Mouse (Mus musculus) spleen, embryonic (tissue): ENCODE data around the gene Pbx3.

Source experiments
- CTCF ChIA-PET: fragments of 350-600 bp; sonication (Branson Sonifier 250); formaldehyde crosslinking; loops from one replicate; lab custom pipeline; 2022; lab: Charles Lee

The Pbx3 gene

DNA sequence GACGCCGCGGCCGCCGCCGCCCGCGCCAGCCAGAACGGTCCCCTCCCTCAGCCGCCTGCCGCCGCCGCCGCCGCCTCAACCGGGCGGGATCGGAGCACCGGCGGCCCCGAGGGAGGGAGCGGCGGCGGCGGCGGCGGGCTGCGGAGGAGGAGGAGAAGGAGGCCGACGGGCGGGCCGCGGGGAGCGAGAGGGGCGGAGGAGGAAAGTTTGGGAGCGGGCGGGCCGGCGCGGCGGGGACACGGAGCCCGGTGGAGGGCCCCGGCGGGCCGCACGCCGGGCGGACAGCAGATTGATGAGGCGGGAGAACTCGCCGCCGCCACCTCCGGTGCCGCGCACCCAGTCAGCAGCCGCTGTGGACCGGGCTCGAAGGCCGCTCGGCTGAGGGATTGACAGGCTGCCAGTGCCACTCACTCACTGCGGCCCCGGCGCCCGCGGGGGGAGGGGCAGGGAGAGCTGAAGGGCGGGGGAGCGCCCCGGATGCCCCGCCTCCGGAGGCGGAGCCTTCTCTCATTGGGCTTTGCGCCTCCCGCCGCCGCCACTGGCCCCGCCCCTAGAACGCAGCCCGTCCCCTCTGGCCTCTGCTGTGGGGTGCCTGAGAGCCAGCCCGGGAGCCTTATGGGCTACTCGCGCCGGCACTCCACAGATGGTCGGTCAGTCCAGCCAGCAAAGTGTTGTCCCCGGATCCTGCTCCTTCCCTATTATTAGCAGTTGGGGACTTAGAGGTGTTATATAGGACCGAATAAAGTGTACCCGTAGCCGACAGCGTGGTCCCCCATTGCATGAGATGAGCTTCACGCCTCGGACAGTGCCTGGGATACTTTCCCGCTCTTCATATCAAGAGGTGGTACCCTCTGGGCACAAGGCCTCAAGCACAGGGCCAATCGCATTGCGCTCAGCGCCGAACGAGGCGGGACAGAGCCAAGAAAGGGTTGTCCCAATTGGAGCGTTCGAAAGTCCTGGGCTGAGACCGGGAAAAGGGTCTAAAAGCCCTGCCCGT is at the start of gene Pbx3:
Pbx3 (minus strand) TSS at position 838 of the 997 bp plus-strand sequence.
- CTCF ChIA-PET: interaction anchor here (1.2 kb wide), 1 partner anchor 10 kb away, joined by 3 read pairs; no protein-coding TSS in a partner anchor

GRCm38 (mm10) chr2:34420256-34420655 is 47.3 kb upstream of the Pbx3 start:
- CTCF ChIA-PET: no interaction called here

GRCm38 (mm10) chr2:34409741-34410340 is 36.9 kb upstream of the Pbx3 start:
- CTCF ChIA-PET: no interaction called here

DNA sequence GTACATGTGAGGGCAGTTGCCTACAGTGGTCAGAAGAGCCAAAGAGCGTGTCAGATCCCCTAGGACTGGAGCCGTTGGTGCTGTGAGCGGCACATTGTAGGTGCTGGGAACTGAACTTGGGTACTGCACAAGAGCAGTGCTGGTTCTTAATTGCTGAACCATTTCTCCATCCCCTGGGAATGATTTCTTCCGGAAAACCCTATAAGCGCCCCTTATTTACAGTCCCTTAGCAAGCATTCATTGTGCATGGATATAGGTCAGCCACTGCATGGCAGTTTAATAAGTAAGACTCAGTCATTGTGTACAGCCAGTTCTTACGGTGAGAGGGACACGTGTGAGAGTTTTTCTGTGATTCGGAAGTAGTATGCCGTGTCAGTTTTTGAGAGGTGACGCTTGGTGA is 35.4 kb upstream of the Pbx3 start:
- CTCF ChIA-PET: no interaction called here

- CTCF ChIA-PET: interaction anchor here (0.5 kb wide), 1 partner anchor 10 kb away, joined by 5 read pairs; no protein-coding TSS in a partner anchor
Observed at GRCm38 (mm10) chr2:34407596-34407995, 34.7 kb upstream of the Pbx3 start.

- CTCF ChIA-PET: no interaction called here
Observed at GRCm38 (mm10) chr2:34406601-34407464, 33.9 kb upstream of the Pbx3 start, which contains the start of gene Mapkap1. TSS of gene Mapkap1 (plus strand) at chr2:34406771.

DNA sequence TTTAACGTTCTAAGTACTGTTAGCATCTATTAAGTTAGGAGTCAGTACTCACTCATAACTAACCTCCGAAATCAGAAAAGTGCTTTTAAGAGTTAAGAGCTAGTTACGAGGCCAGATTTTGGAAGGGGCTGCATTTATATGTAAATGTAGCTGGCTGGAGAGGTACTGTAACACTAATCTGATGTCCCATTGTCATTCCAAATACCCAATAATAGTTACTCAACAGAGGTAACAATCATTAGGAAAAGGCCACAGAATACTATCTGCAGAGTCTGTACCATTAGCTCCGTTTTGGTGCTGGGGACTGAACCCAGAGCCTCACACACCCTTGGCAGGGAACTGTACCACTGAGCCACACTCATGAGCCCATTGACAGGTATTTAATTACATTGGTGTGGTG is 26.6 kb upstream of the Pbx3 start:
- CTCF ChIA-PET: no interaction called here

DNA sequence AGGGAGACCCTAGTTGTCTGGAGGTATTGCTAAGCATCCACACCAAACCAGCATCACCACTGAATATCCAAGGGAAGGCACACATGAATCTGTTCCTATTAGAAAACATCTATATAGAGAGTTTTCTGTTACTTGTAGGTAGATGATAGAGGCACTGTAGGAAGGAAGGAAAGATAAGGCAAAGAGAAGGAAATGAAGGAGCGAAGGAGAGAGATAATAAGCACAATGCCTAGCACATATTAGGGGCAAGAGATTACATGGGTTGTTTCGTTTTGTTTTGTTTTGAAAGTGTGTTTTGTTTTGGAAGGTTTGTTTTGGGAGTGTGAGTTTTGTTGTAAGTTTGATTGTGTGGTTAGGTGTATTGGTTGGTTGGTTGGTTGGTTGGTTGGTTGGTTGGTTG is 6.0 kb upstream of the Pbx3 start:
- CTCF ChIA-PET: no interaction called here

GRCm38 (mm10) chr2:34374349-34374748 is 1.4 kb upstream of the Pbx3 start:
- CTCF ChIA-PET: no interaction called here

DNA sequence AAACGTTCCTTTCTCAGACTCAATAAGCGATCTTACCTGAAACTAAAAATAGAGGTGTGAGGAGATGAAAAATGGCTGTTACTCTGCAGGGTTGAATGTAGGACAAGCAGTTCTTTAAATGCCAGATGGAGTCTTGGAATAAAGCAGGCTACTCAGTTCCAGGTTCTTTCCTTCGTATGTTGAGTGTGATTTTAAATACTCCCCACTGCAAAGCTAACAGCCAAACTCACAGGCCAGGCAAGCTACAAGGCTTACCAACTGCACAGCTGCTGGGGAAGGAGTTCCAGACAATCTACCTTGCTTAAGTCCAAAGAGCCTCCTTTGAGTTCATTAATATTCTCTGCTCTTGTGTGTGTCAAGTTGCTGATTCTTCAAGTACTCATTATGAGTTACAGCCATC is 944 bp upstream of the Pbx3 start:
- CTCF ChIA-PET: no interaction called here

DNA sequence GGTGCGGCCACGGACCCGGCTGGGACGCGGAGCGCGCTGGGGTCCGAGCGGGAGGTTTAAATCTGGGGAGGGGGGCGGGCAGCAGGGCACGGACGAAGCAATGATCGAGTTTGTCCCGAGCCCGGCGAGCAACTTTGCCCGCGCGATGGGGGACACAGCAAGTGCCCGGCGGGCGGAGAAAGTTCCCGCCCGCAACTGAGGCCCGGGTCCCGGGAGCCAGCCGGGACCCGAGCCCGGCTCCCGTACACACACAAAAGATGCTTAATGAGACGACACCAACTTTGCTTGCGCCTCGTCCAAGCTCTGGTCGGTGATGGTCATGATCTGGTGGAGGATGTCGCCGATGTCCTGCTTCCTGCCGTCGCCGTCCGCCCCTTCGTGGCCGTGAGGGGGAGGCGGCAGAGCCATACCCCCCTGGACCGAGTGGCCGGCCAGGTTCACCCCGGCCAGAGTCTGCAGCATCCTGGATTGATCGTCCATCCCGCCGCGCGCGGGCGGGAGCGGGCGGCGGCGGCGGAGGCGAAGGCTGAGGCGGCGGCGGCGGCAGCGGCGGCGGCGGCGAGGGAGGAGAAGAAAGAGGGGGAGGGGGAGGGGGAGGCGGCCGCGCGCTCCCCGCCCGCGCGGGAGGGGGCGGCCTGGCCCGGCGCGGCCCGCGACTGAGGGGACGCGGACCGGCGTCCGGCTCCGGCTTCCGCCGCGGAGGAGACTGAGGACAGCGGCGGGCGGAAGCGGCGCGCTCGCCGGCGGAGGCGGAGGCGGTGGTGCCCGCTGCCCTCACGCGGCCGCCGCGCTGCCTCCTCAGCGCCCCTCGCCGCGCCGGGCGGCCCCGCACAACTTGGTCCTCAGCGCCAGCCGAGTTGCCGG is 1.3 kb downstream of the Pbx3 start:
- CTCF ChIA-PET: no interaction called here

- CTCF ChIA-PET: no interaction called here
Observed at GRCm38 (mm10) chr2:34370725-34371440, 2.1 kb downstream of the Pbx3 start.

DNA sequence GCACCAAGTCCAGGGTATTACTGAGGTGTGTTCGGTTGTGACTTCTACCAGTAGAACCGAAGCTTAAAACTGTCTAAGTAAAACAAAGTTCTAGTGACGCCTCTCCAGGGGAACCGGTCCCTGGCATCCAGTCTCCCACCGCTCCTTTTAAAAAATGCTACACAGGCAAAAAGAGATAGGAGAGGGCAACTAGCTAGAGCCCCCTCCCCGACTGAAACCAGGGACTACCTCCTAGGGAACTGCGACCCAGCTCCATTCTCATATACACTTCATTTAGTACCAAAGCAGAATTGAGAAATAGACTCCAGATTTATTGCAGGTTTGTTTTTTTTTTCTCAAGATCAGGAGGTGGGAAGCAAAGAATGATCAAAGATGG is 2.6 kb downstream of the Pbx3 start:
- CTCF ChIA-PET: no interaction called here

- CTCF ChIA-PET: interaction anchor here (0.7 kb wide), 1 partner anchor 9 kb away, joined by 3 read pairs; no protein-coding TSS in a partner anchor
Observed at GRCm38 (mm10) chr2:34368396-34368795, 4.5 kb downstream of the Pbx3 start.

- CTCF ChIA-PET: no interaction called here
Observed at GRCm38 (mm10) chr2:34367024-34367423, 5.9 kb downstream of the Pbx3 start.

DNA sequence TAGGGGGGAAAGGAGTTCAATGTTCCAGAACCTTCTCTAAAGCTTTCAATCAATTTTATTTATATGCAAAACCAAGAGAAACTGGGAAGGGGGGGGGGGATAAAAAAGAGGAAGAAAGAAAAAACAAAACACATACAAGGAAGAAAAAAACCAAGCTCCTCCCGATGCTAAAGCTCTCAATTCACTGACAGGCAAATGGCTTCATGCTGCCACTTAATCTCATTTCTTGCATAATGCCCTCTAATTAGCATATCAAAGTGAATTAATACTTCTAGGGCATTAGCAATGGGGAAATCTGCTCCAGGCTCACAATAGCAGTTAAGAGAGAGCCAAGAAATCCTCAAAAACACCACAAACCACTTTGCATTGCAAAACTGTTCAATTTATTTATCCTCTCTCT is 9.3 kb downstream of the Pbx3 start:
- CTCF ChIA-PET: interaction anchor here (0.6 kb wide), 1 partner anchor 559 kb away, joined by 10 read pairs; no protein-coding TSS in a partner anchor

DNA sequence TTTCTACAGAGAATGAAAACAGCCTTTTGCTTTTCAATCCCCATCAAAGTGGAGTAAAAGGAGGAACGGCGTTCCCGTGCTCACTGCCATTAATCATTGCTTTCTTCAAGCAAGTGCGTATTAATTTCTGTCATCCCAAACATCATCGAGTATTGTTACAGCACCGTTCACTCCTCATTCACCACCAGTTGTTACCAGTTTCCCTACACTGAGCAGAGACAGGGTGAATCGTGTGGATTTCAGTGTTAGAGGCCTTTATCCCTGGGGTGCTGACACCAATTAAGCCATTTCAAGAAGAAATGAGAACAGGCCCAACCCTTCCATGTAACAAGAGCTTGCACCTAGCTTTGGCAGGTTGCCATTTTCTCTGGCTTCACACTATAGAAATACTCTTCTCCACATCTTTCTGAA is 17.1 kb downstream of the Pbx3 start:
- CTCF ChIA-PET: no interaction called here

DNA sequence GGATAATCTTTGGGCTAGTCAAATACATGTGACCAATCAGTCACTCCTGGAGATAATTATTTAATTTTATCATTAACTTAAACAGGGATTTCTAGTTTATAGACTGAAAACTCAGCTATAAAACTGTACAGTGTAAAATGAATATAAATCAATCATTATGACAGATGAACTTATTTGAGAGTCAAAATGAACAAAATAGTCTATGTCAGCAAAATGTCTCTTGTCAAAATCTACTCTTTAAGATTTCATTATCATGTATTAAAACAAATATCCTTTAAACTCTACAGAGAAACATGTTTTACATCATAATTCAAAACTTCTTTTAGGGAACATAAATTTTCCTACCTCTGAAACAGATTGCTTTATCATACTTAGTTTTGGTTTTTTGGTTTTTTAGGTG is 20.9 kb downstream of the Pbx3 start:
- CTCF ChIA-PET: no interaction called here

- CTCF ChIA-PET: no interaction called here
Observed at GRCm38 (mm10) chr2:34347096-34347495, 25.8 kb downstream of the Pbx3 start.

GRCm38 (mm10) chr2:34298664-34299063 is 74.3 kb downstream of the Pbx3 start:
- CTCF ChIA-PET: no interaction called here
